Mouse (Mus musculus) skeletal muscle tissue, adult 2 months (tissue): ENCODE results near the gene Acod1.

Source experiments
- DNase-seq: peaks from one replicate; pipeline ENCODE4 v3.0.0-alpha.2; 2012; ENCODE audit warnings: low read depth, low spot score

Gene Acod1

GRCm38 (mm10) chr14:103046677-103047076, at the start of gene Acod1:
Acod1 (plus strand) TSS chr14:103046977.
- DNase-seq, result no peak

- DNase-seq, result no peak
Measured at GRCm38 (mm10) chr14:103007737-103008136, 39.0 kb upstream of the Acod1 start.

- no peak for DNase-seq
Measured at GRCm38 (mm10) chr14:103011782-103012181, 35.0 kb upstream of the Acod1 start.

GRCm38 (mm10) chr14:103012563-103013150, 34.1 kb upstream of the Acod1 start:
- peak; percentile 40 for DNase-seq

- DNase-seq, result no peak
Measured at GRCm38 (mm10) chr14:103017009-103017408, 29.8 kb upstream of the Acod1 start.

- DNase-seq, result no peak
Measured at GRCm38 (mm10) chr14:103020046-103020445, 26.7 kb upstream of the Acod1 start.

- no peak for DNase-seq
Measured at GRCm38 (mm10) chr14:103029203-103029602, 17.6 kb upstream of the Acod1 start.

GRCm38 (mm10) chr14:103033271-103033823, 13.4 kb upstream of the Acod1 start:
- peak; percentile 30 for DNase-seq

- DNase-seq, result no peak
Measured at GRCm38 (mm10) chr14:103034076-103034475, 12.7 kb upstream of the Acod1 start.

GRCm38 (mm10) chr14:103037016-103037415, 9.8 kb upstream of the Acod1 start:
- DNase-seq, result peak; percentile 45

- DNase-seq, result no peak
Measured at GRCm38 (mm10) chr14:103048292-103049086, 1.7 kb downstream of the Acod1 start.

- DNase-seq, result peak; percentile 52
Measured at GRCm38 (mm10) chr14:103051159-103051769, 4.5 kb downstream of the Acod1 start.

- no peak for DNase-seq
Measured at GRCm38 (mm10) chr14:103054731-103055130, 8.0 kb downstream of the Acod1 start.

GRCm38 (mm10) chr14:103056601-103057000, 9.8 kb downstream of the Acod1 start:
- DNase-seq, result no peak

GRCm38 (mm10) chr14:103058998-103059397, 12.2 kb downstream of the Acod1 start:
- no peak for DNase-seq

GRCm38 (mm10) chr14:103059495-103059894, 12.7 kb downstream of the Acod1 start:
- DNase-seq, result no peak

GRCm38 (mm10) chr14:103065294-103066167, 18.8 kb downstream of the Acod1 start:
- DNase-seq, result peak; percentile 40

GRCm38 (mm10) chr14:103069465-103069863, 22.7 kb downstream of the Acod1 start:
- no peak for DNase-seq

- peak; percentile 95 for DNase-seq
Measured at GRCm38 (mm10) chr14:103069864-103070611, 23.3 kb downstream of the Acod1 start, which contains the start of gene Cln5. Cln5 (plus strand) TSS chr14:103070216.

GRCm38 (mm10) chr14:103070790-103071189, 24.0 kb downstream of the Acod1 start:
- DNase-seq, result no peak

GRCm38 (mm10) chr14:103071471-103071870, 24.7 kb downstream of the Acod1 start:
- no peak for DNase-seq
